ENCODE assay signal across 7 mouse cellular contexts in genomic region chr6:145865886-145866851, GRCm38 (mm10). TPM values are rescaled to one million over a fixed set of nuclear protein-coding genes. Genes with fewer than 3 reads are reported as not detected.
DNase-seq lines count a peak whose midpoint lies in the region; ATAC-seq lines count a peak whose summit lies in the region.

No protein-coding gene starts in this region.

- H3K4me1 ChIP-seq in intestine, embryonic 14.5 days (replicated peaks; ENCODE audit: control insufficient read depth, insufficient read depth, low read length), result peaks cover 22% of the 10 kb centered on the region; the same call in 1 of the 2 replicates
- H3K4me1 ChIP-seq in megakaryocyte, embryonic 14.5 days, result peaks cover 64% of the 10 kb centered on the region

- no peaks in the 10 kb centered on the region for H3K36me3 ChIP-seq in intestine, embryonic 14.5 days (ENCODE audit: control insufficient read depth, insufficient read depth, low read length)
- H3K36me3 ChIP-seq in megakaryocyte, embryonic 14.5 days (replicated peaks; ENCODE audit: low read length), result no peaks in the 10 kb centered on the region

- peak overlapping the region; percentile 46 for H3K9ac ChIP-seq in intestine, embryonic 14.5 days (ENCODE audit: low read length)

- peak overlapping the region; percentile 53 for H3K4me3 ChIP-seq in intestine, embryonic 14.5 days (ENCODE audit: low read depth, low read length)
- peak overlapping the region; percentile 97 for H3K4me3 ChIP-seq in megakaryocyte, embryonic 14.5 days (replicated peaks)

- H3K27ac ChIP-seq in intestine, embryonic 14.5 days (ENCODE audit: low read depth), result no peak overlapping the region

- peak; percentile 97 for DNase-seq in adrenal gland, adult 2 months
- DNase-seq in embryo, embryonic 10 days (ENCODE audit: low spot score), result peak; percentile 82
- peak; percentile 90 to 94 for DNase-seq in gastrocnemius, postnatal 36 days
- peak; percentile 83 for DNase-seq in intestine, embryonic 14.5 days (ENCODE audit: low spot score)
- DNase-seq in left cerebral cortex, postnatal 10 days (ENCODE audit: extremely low spot score in 1 of 2, low spot score in 2 of 2), result peak; percentile 75 to 93
- peak; percentile 84 for DNase-seq in right cerebral cortex, postnatal 14 days

- intact Hi-C loops in gastrocnemius, postnatal 36 days (cut with DNase I), result loop anchor here (2.0 kb wide), 1 partner anchor 69 kb away; no protein-coding TSS in a partner anchor
- intact Hi-C loops in left cerebral cortex, postnatal 10 days (cut with DNase I), result loop anchor here (5.0 to 10.0 kb wide), 2 partner anchors 66 to 299 kb away; partner anchors contain the start of gene Sspn

- H3K27me3 ChIP-seq in intestine, embryonic 14.5 days (replicated peaks; ENCODE audit: control insufficient read depth, insufficient read depth, low read length), result peaks cover 50% of the 10 kb centered on the region
- H3K27me3 ChIP-seq in megakaryocyte, embryonic 14.5 days (replicated peaks), result peaks cover 82% of the 10 kb centered on the region

- ATAC-seq in intestine, embryonic 14.5 days (replicated peaks; ENCODE audit: low FRiP score, low TSS enrichment, low read depth), result peak; percentile 62

- under 1% methylated on average over 67 of the region's 69 CpGs for WGBS in intestine, embryonic 14.5 days

- H3K9me3 ChIP-seq in intestine, embryonic 14.5 days (ENCODE audit: control insufficient read depth, low read length), result no peaks in the 10 kb centered on the region
- H3K9me3 ChIP-seq in megakaryocyte, embryonic 14.5 days, result 0 out of 2 replicates have a peak, but pooled peaks cover 9% of the 10 kb centered on the region

- H3K4me2 ChIP-seq in intestine, embryonic 14.5 days (ENCODE audit: low read length), result peak overlapping the region; percentile 82

RNA-seq across cellular contexts. Expression of gene Bhlhe41, which starts 0.8 kb away (rescaled TPM):
- 10 to 100 TPM in 1 of 2 experiments, 1 to 10 TPM in 1; 8.4 to 28.2 TPM for total RNA-seq in adrenal gland, adult 2 months (2021)
- 21.5 and 26.5 TPM in 2 replicates for polyA plus RNA-seq in adrenal gland, adult 2 months (2012; rRNA removed)
- total RNA-seq in gastrocnemius, postnatal 36 days (2021), result 10 to 100 TPM; 52.8 to 55.3 TPM
- polyA plus RNA-seq in intestine, embryonic 14.5 days (2014; fragmentation: Nextera tagmentation; extraction: Ambion mirVana), result 1.1 and 1.3 TPM in 2 replicates
- total RNA-seq in left cerebral cortex, postnatal 10 days (2021), result 10 to 100 TPM; 12.2 to 12.4 TPM
- 4.1 and 8.5 TPM in 2 replicates for polyA plus RNA-seq in megakaryocyte, embryonic 14.5 days (2012; ENCODE audit: insufficient read depth, low replicate concordance)
